Mouse (Mus musculus) CD4-positive, CD25-positive, alpha-beta regulatory T cell, adult 2 months (primary cell): ENCODE data around the gene Zbtb49.
A peak's percentile ranks its signal among the peaks of the same experiment; 100 is the strongest.

Experiments used
- DNase-seq: peaks from one replicate; pipeline ENCODE4 v3.0.0-alpha.2; 2012; ENCODE audit warnings: low read depth, low spot score

Zbtb49 gene

GRCm38 (mm10) chr5:38220328-38220912, at the start of gene Zbtb49, which contains the start of gene Lyar:
Gene Zbtb49 (minus strand): TSS chr5:38220457.
Gene Lyar (plus strand): TSS chr5:38220470.
- peak; percentile 96 for DNase-seq

DNA sequence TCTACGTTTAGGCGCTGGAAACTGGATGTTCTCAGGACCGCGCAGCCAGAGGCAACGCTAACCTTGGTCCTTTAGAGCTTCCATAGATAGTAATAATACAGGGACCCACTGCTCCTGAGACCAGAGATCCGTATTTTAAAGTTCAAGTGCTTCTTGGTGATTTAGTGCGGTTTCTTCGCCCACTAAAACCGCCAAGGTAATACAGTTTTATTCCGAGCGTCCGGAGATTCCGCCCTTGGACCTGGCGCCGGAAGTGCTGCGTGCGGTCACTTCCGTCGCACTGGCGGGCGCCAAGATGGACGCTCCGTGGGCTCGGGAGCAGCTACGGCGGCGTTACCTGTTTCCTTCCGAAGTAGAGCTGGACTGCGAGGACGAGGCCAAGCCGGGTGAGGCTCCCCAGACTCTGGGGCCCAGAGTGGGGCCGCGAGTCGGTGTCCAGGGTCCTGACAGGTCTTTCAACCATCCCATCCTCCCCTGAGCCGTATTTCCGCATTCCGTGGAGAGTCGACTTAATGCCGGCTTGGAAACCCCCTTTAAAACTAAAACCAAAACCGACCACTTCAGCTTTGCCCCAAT, 39.9 kb upstream of the Zbtb49 start, which contains the start of gene Tmem128:
Gene Tmem128, plus strand, starts transcription at position 79 of the 576 bp plus-strand sequence.
- peak; percentile 80 for DNase-seq

DNA sequence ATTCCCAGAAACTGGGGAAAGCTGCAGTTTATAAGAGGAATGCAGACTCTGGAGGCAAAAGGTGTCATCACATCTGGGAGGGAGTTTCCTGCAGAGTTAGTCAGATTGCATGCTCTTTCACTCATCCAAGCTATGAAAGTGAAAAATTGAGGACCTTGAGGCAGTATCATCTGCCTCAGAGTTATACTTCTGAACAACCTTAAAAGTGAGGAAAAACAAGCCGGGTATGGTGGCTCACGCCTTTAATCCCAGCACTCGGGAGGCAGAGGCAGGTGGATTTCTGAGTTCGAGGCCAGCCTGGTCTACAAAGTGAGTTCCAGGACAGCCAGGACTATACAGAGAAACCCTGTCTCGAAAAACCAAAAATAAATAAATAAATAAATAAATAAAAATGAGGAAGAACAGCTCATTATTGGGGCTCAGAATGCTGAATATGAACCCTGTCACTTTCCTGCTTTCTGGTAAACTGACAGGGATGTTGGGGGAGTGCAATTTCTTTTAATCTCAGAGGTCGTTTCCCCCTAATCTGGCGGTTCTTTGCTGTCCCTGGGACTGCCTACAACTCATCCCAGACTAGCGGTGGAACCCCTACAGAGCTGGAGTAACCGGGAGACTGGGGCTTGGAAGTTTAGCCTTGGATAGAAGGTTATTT, 39.3 kb upstream of the Zbtb49 start:
- no peak for DNase-seq

DNA sequence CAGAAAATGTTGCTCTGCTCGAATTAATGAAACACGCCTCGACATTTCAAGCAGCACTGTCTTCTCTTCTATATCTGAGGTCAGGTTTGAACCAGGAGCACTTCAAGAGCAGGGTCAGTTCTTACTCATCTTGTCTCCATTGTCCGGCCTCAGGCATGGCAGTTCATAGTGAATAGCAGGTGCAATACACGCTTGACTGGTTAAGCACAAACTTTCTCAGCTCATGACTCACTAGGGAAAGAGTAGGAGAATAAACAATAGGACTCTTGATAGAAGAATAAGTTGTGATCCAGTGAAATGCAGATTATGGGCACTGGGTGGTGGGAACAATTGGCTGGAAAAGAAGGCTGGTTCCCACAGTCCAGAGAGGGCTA, 38.5 kb upstream of the Zbtb49 start:
- DNase-seq = no peak

- no peak for DNase-seq
Measured at GRCm38 (mm10) chr5:38258034-38258772, 37.9 kb upstream of the Zbtb49 start.

- no peak for DNase-seq
Measured at GRCm38 (mm10) chr5:38256551-38256950, 36.3 kb upstream of the Zbtb49 start.

- DNase-seq = no peak
Measured at GRCm38 (mm10) chr5:38255644-38256043, 35.4 kb upstream of the Zbtb49 start.

- DNase-seq = peak; percentile 67
Measured at GRCm38 (mm10) chr5:38255195-38255594, 34.9 kb upstream of the Zbtb49 start.

DNA sequence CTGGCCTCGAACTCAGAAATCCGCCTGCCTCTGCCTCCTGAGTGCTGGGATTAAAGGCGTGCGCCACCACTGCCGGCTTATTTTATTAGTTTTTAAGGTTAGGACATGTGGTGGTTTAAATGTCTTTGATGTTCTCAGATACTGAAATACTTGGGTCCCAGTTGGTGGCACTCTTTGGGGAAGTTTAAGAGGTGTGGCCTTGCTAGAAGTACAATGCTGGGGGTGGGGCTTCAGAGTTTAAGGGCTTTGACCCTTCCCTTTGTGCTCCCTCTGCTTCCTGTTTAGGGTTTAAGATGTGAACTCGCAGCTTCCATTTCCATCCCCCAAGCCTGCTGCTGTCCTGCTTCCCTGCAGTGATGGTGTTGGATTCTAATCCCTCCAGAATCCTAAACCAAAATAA, 21.7 kb upstream of the Zbtb49 start:
- DNase-seq = no peak

DNA sequence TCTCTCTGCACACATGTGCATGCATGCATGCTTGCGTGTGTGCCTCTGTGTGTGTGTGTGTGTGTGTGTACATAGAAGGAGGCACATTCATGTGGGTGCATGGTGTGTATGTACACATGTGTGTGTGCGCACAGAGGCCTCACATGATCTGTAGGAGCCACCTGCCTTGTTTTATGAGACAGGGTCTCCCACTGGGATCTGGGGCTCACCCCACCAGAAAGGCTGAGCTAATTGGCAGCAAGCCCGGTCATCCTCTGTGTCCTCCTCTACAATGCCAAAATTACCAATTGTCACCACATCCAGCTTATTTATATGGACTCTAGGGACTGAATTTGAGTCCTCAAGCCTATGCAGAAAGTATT, 21.2 kb upstream of the Zbtb49 start:
- DNase-seq = no peak

- no peak for DNase-seq
Measured at GRCm38 (mm10) chr5:38240727-38241472, 20.6 kb upstream of the Zbtb49 start.

- peak; percentile 15 for DNase-seq
Measured at GRCm38 (mm10) chr5:38236627-38237026, 16.4 kb upstream of the Zbtb49 start.

GRCm38 (mm10) chr5:38235422-38235821, 15.2 kb upstream of the Zbtb49 start:
- DNase-seq = peak; percentile 80

DNA sequence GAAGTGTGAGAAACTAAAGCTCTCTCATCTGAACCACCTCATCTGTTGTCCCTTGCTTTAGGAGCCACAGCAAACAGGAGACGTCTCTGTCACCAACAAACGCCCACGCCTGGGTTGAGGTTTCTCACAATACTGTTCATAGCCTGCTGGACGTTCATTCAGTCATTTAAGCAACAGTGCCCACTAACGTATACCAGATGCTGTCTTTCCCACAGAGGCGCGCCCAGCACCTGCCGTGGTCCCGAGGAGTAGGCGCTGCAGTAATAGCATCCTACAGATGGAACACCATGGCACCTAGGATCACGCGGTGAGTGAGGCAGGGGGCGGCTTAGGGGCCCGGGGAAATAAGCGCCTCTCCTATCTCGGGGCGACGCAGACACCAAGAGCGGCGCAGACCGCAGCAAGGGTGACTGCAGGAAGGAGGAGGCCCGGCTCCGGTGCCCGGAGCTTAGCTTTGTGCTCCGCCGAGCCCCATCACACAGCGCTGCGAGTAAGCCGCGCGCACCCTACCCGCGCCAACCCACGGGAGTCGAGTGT, 418 bp downstream of the Zbtb49 start:
- DNase-seq = no peak

- no peak for DNase-seq
Measured at GRCm38 (mm10) chr5:38213009-38213408, 7.2 kb downstream of the Zbtb49 start.

DNA sequence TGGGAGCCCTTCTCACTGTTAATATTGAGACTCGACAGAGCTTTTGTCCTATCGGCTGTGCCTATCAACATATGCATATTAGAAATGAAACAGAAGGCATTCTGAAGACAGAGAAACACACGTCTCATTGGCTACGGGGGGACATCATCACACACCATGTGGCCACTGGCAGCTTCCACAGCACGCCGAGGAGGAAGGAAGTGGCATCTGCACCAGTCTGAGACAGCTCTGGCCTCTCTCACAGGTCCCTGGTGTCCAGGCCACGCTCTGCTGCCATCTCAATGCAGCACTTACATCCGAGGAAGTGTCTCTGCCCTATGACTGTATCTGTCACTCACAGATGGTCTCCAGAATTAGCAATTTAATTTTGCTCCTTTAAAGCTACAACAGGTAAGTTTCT, 8.6 kb downstream of the Zbtb49 start:
- DNase-seq = no peak

DNA sequence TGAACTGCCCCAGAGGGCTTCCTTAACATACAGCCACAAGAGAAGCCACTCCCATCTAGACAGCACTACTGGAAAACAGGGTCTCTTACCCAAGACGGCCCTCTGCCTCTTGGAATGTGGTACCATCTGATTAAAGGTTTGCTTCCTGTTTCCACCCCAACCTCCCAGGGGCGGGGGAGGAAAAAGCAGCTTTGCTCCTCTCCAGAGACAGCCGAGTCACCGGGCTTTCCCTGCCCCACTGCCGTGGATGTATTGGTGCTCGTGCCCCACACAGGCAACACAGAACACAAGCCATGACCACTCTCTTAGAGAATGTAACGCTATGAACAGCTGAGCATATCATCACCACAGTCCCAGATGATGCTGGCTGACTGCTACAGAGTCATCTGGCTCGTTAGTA, 11.3 kb downstream of the Zbtb49 start:
- DNase-seq = no peak

GRCm38 (mm10) chr5:38205303-38205726, 14.9 kb downstream of the Zbtb49 start:
- no peak for DNase-seq

DNA sequence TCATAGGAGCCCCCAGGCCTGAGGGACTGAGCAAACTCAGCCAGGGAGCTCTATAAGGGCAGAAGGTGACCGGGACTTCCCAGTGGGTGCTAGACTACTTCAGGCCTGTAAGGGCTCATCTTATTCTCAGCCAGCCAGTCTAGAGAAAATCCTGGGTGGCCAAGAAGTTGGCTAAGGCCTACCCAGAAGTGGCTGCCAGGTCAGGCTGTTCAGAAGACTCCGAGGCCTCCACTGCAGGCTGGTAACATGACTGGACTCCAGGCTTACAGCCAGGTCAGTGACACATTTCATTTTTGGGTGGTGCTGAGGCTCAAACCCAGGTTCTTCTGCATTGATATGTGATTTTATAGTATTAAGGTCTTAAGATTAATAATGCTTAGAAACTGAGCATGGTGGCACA, 20.6 kb downstream of the Zbtb49 start:
- no peak for DNase-seq

DNA sequence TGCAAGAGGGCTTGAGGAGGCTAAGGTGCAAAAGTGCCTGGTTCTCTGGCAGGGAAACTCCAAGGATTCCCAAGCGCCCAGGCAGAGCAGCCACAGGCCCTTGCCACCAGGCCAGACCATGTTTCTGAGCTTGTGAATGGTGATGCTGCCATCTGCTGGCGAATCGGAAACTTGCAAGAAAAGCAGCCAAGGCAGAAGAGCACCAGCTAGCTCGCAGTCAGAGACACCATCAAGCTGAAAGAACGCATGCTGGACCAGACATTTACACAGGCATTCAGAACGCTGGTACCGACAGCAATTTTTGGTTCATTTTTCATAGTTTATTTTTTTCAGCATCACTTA, 22.8 kb downstream of the Zbtb49 start:
- DNase-seq = peak; percentile 83

DNA sequence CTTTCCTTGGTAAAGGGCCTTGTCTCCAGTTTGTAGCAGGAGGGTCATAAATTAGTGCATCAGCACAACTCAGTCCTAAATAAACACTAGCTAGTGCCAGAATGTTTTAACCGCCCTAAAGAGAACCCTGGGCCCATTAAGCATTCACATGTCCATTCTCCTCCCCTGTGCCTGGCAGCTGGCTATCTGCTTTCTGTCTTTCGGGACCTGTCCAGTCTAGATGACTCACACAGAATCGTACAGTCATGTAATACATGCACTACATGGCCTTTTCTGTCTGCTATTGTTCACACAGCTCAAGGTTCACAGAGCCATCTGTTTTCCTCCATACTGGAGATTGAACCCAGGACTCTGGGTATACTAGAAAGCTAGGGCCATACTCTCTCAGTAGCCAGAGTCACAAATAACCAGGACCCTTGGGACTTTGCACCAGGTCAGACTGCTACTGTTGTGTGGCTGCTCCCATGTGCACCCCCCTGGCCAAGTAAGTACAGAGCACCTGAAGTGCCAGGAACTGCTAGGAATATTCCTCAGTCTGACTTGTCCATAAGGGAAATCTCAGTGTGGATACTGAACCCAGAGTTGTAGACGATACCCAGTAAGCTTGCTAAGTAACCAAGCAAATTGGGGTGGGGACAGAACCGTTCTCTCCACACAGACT, 23.3 kb downstream of the Zbtb49 start:
- DNase-seq = no peak
